Mouse (Mus musculus) hindbrain, embryonic 14.5 days (tissue): ENCODE results near the gene Stpg4. TPM values are rescaled to one million over a fixed set of nuclear protein-coding genes. Genes with fewer than 3 reads are reported as not detected.

Source experiments
- ATAC-seq: fragments of 200-750 bp; cut with Nextera tagmentation; 2 replicates; pipeline ENCODE4 v1.8.0; 2017; ENCODE audit warnings: moderate number of reproducible peaks, mild to moderate bottlenecking, moderate TSS enrichment, moderate library complexity; ENCODE audit not compliant: low FRiP score
- DNase-seq: peaks from one replicate; pipeline ENCODE4 v3.0.0-alpha.2; 2015; ENCODE audit warnings: low spot score
- H3K27ac ChIP-seq: fragments of 300-500 bp; sonication (generic); 2 replicates; pipeline ENCODE4 v1.5.1; 2014; ENCODE audit warnings: mild to moderate bottlenecking, moderate library complexity
- H3K27me3 ChIP-seq: fragments of 300-500 bp; sonication (generic); 2 replicates; pipeline ENCODE4 v1.6.1; 2014; ENCODE audit warnings: mild to moderate bottlenecking, low read length, mixed read lengths; ENCODE audit not compliant: control insufficient read depth, insufficient read depth
- H3K36me3 ChIP-seq: fragments of 300-500 bp; sonication (generic); replicated peaks from 2 replicates; pipeline ENCODE4 v1.6.1; 2014; ENCODE audit not compliant: control insufficient read depth, insufficient read depth
- H3K4me1 ChIP-seq: fragments of 300-500 bp; sonication (generic); replicated peaks from 2 replicates; pipeline ENCODE4 v1.6.1; 2014; ENCODE audit warnings: antibody characterized with exemption, low read length, mixed read lengths; ENCODE audit not compliant: control insufficient read depth, insufficient read depth
- H3K4me2 ChIP-seq: fragments of 300-500 bp; sonication (generic); replicated peaks from 2 replicates; pipeline ENCODE4 v1.6.1; 2014; ENCODE audit warnings: mild to moderate bottlenecking, moderate library complexity
- H3K4me3 ChIP-seq: fragments of 300-500 bp; sonication (generic); replicated peaks from 2 replicates; pipeline ENCODE4 v1.5.1; 2014; ENCODE audit warnings: mild to moderate bottlenecking, low read length
- H3K9ac ChIP-seq: fragments of 300-500 bp; sonication (generic); 2 replicates; pipeline ENCODE4 v1.6.1; 2014
- H3K9me3 ChIP-seq: fragments of 300-500 bp; sonication (generic); 2 replicates; pipeline ENCODE4 v1.6.1; 2016; ENCODE audit warnings: low read length; ENCODE audit not compliant: control insufficient read depth
- WGBS: fragments of 180-500 bp; shearing (Covaris S2); extraction: QIAGEN DNeasy Blood & Tissue Kit; methylation state at CpG from one replicate; pipeline ENCODE4 v1.1.7; 2014; 5-methylcytosine and 5-hydroxymethylcytosine counted together
- polyA plus RNA-seq: library from polyadenylated mRNA; unstranded; fragments of >200 nt; fragmentation: Nextera tagmentation; extraction: Ambion mirVana; gene quantifications from 2 replicates; pipeline ENCODE4 v1.2.1, GENCODE M21; 2014

The Stpg4 gene
- polyA plus RNA-seq, 1 experiment from 2014 or later: not detected

DNA sequence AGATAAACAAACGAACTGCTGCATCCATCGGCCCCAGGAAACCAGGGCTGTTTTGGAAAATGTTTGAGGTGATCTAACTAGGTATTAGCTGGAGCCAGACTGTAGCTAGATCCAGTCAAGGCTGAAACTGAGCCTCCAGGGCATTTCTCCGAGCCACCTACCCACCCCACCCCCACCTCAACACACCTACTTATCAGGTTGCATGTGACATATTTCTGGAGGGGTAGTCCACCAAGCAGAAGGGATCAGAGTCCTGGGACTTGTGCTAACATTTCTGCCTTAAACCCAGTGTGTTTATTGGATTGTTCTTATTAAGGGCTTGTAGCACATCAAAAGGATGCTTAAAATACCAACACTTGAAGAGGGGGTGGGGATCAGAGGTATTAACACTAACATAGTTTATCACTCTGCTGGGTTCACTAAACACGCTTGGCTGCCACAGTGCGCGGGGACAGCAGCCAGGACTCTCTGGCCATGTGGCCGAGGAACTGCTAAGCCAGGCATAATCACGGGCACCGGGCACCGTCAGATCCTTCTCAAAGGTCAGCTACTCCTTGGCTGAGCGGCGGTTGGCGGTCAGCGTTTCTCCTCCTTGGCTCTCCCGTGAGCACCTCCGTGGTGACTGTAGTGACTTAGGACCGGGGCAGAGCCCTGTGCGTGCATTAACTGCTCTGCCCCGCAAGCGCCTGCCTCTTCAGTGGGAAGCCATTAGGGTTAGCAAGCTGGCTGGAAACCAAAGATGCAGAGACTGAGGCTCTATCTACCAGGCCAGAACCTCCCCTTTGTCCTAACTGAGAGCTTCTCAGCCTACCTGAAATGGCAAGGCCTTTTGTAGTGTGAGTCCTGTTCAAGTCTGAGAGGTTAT lies 76.1 kb downstream of the Stpg4 start:
- Histone ChIP-seq H3K4me3 (no peak overlapping the region), H3K27ac (peak overlapping the region; percentile 38; the same call in 1 of the 2 replicates), H3K4me1 (peaks cover 27% of the 10 kb centered on the region), H3K4me2 (no peak overlapping the region), H3K9ac (no peak overlapping the region), H3K36me3 (no peaks in the 10 kb centered on the region), H3K27me3 (no peaks in the 10 kb centered on the region), H3K9me3 (no peaks in the 10 kb centered on the region)
- DNase-seq (no peak), ATAC-seq (no peak)
- WGBS: 34% methylated on average over 20 of the region's 20 CpGs

DNA sequence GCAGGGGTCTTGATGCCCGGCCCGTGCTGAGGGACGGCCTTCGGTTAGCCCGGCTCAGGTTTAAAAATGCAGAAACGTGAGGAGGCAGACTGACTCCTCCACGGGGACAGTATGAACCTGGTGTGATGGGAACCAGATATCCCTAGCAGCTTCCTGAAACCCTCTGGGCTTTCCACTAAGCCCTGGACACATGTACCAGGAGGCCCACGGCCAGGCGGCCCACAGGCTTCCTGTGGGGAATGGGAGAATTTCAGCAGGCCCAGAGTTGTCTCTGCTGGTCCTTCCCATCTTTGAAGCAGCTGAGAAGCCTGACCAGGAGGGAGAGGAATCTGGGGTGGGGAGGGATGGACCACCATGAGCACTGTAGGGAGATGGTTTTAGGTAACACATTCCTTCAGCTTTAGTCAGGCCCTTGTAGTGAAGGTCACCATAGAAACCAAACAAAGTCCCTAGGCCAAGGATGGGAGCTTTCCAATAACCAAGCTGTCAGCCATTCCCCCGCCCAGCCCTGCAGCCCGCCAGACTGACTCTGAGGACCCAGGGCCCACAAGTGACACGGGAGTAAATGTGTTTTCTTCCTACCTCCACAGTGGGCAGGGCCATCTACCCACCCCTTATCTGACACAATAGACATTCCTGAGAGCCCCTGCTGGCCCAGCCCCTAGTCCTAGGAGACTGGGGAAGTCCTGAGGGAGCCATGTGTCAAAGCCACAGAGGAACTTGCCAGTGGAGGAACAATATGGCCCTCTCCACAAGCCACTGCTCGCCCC lies 76.9 kb downstream of the Stpg4 start:
- Histone ChIP-seq H3K9me3 (no peaks in the 10 kb centered on the region), H3K4me3 (no peak overlapping the region), H3K4me1 (peaks cover 27% of the 10 kb centered on the region), H3K4me2 (no peak overlapping the region), H3K9ac (no peak overlapping the region), H3K36me3 (no peaks in the 10 kb centered on the region), H3K27ac (peak overlapping the region; percentile 33), H3K27me3 (no peaks in the 10 kb centered on the region)
- ATAC-seq (no peak), DNase-seq (no peak)
- WGBS: 63% methylated on average over 13 of the region's 13 CpGs

DNA sequence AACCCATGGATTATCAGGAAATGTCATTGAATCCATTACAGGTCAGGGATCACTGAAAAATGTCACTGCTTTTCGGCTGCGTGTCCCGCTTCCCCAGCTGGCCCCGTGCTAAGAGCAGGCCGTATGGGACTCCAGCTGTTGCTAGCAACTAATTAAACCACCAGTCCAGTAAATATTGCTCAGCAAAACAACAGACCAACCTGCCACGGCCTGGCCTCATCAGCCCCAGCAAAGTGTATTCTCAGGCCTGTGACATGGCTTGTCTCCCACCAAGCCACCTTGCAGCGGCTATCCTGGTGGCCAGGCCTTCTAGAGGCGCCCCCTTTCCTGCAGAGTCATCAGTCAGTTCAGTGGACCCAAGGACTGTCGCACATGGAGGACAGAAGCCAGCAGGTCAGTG lies 78.0 kb downstream of the Stpg4 start:
- ATAC-seq (no peak), DNase-seq (no peak)
- Histone ChIP-seq H3K4me3 (no peak overlapping the region), H3K27ac (no peak overlapping the region), H3K9me3 (no peaks in the 10 kb centered on the region), H3K36me3 (no peaks in the 10 kb centered on the region), H3K9ac (no peak overlapping the region), H3K4me2 (no peak overlapping the region), H3K4me1 (peaks cover 27% of the 10 kb centered on the region), H3K27me3 (no peaks in the 10 kb centered on the region)
- WGBS: 57% methylated on average over 9 of the region's 9 CpGs

DNA sequence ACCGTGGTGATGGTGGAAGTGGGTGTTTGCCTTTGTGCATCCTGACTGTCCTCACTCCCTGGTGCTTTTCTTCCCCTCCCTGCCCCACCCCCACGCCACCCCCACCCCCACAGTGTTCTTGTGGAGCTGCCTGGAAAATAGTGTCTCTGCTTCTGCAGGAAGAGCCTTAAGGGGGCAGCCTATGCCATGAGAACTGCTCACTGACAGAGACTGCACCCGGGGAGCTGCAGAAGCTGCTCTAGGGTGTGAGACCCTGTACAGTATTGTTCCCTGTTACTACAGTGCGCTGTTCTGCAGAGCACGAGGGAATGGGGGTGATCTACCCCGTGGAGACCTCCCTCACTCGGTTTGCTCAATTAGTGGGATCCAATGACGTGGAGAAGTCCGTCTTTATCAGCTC lies 78.5 kb downstream of the Stpg4 start:
- WGBS: 29% methylated on average over 9 of the region's 9 CpGs

DNA sequence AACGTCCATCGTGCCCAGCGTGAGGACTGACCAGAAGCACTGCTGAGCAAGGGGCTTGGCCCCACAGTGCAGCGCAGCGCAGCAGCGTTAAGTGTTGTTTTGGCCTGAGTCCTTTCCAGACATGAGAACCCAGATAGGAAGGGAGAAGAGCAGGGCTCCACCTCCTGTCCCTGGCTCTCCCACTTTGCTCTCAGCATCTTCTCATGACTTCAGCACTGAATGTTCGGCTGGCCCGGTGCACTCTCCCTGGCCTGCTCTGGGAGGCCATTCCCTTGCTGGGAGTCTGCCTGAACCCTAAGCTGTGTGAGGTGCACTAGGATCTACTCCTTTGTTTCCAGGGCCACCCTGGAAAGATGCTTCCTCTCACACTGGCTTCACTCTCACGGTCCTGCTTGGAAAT lies 79.2 kb downstream of the Stpg4 start:
- Histone ChIP-seq H3K27me3 (no peaks in the 10 kb centered on the region), H3K27ac (no peak overlapping the region), H3K36me3 (no peaks in the 10 kb centered on the region), H3K4me1 (peaks cover 27% of the 10 kb centered on the region), H3K4me3 (no peak overlapping the region), H3K4me2 (no peak overlapping the region), H3K9ac (no peak overlapping the region), H3K9me3 (no peaks in the 10 kb centered on the region)
- ATAC-seq (no peak), DNase-seq (no peak)
- 50% methylated on average over 9 of the region's 9 CpGs for WGBS

More for the DNA sequence above, 78.5 kb downstream of the Stpg4 start:
- no peak for DNase-seq
- H3K27ac ChIP-seq: no peak overlapping the region
- H3K9me3 ChIP-seq: no peaks in the 10 kb centered on the region
- H3K9ac ChIP-seq: no peak overlapping the region
- ATAC-seq: no peak
- H3K4me3 ChIP-seq: no peak overlapping the region
- H3K4me1 ChIP-seq: peaks cover 27% of the 10 kb centered on the region
- H3K4me2 ChIP-seq: no peak overlapping the region
- H3K36me3 ChIP-seq: no peaks in the 10 kb centered on the region
- no peaks in the 10 kb centered on the region for H3K27me3 ChIP-seq

DNA sequence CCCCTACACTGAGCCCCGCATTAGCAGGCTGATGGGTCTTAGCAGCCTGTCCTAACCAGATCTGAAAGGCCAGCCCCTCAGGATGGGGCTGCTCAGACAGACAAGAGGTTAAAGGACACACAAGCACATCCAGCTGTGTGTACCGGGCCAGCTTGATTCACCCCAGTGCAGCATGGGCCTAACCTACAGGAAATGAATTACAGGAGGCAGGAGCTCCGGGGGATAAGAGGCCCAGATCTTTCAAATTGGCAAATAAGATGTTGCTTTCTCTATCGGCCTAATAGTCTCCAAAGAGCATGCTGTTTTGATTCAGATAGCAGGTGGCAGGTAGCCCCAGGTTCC lies 82.3 kb downstream of the Stpg4 start:
- Histone ChIP-seq H3K4me3 (no peak overlapping the region), H3K4me1 (0 out of 2 replicates have a peak, but pooled peaks cover under 1% of the 10 kb centered on the region), H3K36me3 (no peaks in the 10 kb centered on the region), H3K27ac (no peak overlapping the region), H3K4me2 (no peak overlapping the region), H3K9me3 (no peaks in the 10 kb centered on the region), H3K27me3 (no peaks in the 10 kb centered on the region), H3K9ac (no peak overlapping the region)
- WGBS: 50% methylated on average over 4 of the region's 4 CpGs
- DNase-seq (no peak), ATAC-seq (no peak)

DNA sequence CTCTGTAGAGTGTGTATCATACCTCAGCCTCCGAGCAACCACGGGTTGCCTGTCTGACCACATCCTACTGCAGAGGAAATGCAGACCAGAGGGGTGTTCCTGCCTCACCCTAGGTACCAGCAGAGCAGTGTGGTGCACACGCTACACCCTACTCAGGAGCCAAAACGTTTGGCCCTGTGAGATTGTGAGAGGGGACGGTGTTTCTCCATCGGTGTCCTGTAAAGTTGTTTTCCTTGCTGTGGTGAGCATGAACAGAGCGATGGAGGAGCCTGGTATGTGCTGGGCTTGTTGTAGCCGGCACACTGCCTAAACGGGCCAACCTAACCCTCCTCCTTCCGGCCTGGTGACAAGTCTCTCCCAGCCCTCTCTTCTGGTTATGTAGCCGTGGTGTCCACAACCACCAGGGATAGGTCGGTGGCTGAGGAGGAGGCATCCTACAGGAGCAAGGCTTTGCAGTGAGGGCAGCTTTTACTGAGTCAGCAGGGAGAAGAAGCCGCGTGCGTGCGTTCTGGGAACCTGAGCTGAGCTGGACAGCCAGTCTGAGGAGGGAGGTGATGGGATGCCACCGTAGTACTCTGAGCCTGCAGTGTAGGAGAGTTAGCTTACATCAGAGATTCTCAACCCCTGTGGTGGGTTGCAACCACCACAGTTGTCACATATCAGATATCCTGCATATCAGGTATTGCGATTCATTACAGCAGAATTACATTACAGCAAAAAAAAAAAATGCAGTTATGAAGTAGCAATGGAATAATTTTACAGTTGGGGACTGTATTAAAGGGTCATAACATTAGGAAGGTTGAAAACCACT lies 82.9 kb downstream of the Stpg4 start:
- no peaks in the 10 kb centered on the region for H3K4me1 ChIP-seq
- ATAC-seq (no peak), DNase-seq (no peak)
- 70% methylated on average over 18 of the region's 18 CpGs for WGBS
- no peak overlapping the region for H3K4me2 ChIP-seq
- H3K27me3 ChIP-seq: no peaks in the 10 kb centered on the region
- no peaks in the 10 kb centered on the region for H3K36me3 ChIP-seq
- no peaks in the 10 kb centered on the region for H3K9me3 ChIP-seq
- no peak overlapping the region for H3K4me3 ChIP-seq
- H3K9ac ChIP-seq: no peak overlapping the region
- no peak overlapping the region for H3K27ac ChIP-seq

DNA sequence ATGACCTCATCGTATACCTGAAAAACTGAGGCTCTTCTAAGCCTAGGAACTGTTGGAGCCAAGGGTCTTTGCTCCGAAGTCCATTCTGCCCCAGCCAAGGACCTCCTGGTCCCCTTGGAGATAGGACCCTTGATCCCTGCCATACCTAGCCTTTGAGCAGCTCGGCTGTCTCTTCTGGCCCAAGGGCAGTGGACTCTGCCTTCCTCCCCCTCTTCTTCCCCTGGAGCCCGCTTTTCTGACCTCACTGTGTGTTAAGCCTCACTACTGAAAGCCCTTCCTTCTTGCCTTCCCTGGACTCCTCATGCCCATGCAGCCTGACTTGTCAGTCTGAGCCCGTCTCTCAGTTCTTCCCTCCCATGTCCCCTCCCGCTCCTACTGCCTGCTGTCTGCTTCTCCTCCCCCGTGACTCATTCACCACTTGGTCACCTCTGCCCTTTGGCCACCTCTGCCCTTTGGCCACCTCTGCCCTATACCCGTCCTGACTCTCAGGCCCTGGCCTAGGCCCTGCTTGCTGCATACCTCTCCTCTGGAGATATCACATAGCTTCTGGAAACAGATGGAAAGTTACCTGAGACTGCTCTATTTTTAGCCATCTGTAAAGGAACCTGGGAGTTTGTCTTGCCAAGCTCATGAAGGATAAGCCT lies 84.4 kb downstream of the Stpg4 start:
- Histone ChIP-seq H3K9me3 (no peaks in the 10 kb centered on the region), H3K4me3 (no peak overlapping the region), H3K4me2 (no peak overlapping the region), H3K27me3 (no peaks in the 10 kb centered on the region), H3K4me1 (no peaks in the 10 kb centered on the region), H3K36me3 (no peaks in the 10 kb centered on the region), H3K9ac (no peak overlapping the region), H3K27ac (no peak overlapping the region)
- WGBS: 67% methylated on average over 8 of the region's 8 CpGs
- DNase-seq: no peak
- ATAC-seq: no peak
